Mouse (Mus musculus): ENCODE results near the gene Olfr700.

- TF ChIP-seq CTCF (IDR thresholded peaks at IDR 0.05) (no peak), EP300 (IDR thresholded peaks at IDR 0.05) (no peak)
Observed at GRCm38 (mm10) chr7:106818414-106818813, 9.8 kb upstream of the Olfr700 start.
